Mouse (Mus musculus): ENCODE results near the gene Eaf1.

DNA sequence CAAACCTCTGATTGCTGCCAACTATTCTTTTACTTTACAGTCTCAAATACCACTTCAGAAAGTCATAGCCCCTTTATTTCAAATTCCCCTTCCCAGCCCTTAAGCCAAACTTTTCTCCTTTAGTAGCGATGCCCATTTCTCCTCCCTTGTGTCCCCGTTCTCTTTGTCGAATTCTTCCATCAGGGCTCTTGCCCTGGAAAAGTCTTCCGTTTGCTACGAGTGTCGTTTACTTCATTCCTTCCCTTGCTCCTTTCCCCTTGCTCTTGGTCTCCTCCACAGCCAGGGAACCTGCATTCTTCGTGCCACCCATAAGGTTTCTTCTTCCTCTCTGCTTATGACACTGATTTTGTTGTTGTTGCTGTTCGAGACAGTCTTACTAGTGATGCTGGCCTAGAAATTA, 1.3 kb downstream of the Eaf1 start:
- no peak for TF ChIP-seq CTCF (IDR thresholded peaks at IDR 0.05; ENCODE audit: low read depth)
- TF ChIP-seq EP300 (IDR thresholded peaks at IDR 0.05; ENCODE audit: low read depth): no peak

All from heart, postnatal 0 days (tissue).